Mouse (Mus musculus): Measurements from ENCODE around the gene Cryzl1. TPM values are rescaled to one million over a fixed set of nuclear protein-coding genes. Genes with fewer than 3 reads are reported as not detected.

Gene Cryzl1
- 10 to 100 TPM; 35.0 to 47.0 TPM for total RNA-seq (2021)
- long read RNA-seq, experiment 1, transcript Cryzl1-201 (13 exons, 1,965 nt): major isoform, 43 of 63 reads
- long read RNA-seq, experiment 1, partial matches to known transcripts: 7 of 63 reads
- long read RNA-seq, experiment 1, other reads (novel, unspliced or antisense): 10 of 63 reads
- long read RNA-seq, experiment 2, transcript Cryzl1-201 (13 exons, 1,965 nt): major isoform, 29 of 44 reads
- long read RNA-seq, experiment 2, partial matches to known transcripts: 3 of 44 reads
- long read RNA-seq, experiment 2, other reads (novel, unspliced or antisense): 12 of 44 reads

DNA sequence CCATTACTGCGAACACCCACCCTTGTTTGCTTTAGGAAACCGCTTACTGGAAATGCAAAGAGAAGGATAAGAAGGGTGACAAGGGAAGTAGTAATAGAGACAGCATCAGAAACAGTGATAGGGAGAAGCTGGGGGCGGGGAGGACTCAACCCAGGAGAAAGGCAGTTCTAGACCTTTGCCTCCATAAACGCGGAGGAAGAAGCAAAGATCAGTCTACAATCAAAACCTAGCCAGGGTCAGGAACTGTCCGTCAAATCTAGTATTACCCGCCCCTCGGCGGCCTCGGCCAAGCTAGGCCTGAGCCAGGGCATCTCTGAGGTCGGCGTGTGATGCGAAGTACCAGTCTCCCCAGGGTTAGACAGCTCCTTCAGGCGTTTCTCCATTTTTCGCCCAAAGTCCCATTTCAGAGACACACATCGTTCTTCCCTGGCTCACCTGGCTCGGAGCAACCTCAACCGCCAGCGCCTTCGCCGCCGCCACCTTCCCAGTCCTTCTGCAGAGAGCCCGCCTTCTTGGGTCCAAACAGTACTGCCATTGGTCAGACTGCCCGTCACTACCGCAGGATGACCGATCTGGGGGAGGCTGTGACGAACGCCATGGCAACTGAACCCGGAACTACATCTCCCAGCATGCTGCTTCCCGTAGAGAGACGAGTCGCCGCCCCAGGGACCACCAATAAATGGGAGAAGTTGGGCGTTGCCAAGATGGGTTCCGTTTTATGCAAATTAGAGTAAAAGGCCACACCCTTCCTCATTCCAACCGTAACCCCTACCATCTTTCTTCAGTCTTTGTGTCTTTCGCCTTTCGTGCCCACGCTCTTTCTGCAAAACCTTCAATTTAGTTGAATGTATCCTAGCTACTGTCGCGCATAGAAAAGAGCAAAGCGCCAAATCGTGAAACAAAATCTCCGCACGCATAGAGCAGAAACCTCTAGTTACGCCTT is at the start of gene Cryzl1:
Cryzl1 (minus strand) TSS at position 853 of the 943 bp plus-strand sequence.
- peak; percentile 98 for DNase-seq

DNA sequence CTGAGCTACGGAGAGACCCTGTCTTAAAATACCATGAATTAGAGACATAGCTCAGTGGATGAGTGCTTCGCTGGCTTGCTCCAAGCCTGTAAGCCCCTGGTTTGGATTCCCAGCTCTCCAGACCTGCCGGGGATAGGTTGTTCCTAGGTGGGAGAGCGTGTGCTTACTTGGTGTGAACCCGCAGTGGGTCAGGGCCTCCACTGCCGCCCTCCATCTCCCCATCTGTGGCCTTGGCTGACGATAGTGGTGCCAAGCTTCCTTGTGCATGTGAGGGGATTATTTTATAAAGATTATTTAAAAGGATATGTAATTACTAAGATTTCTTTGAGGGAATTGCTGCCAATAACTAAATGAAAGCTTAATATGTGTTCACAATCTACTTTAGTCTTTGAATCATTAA is 43.8 kb upstream of the Cryzl1 start:
- DNase-seq: no peak

DNA sequence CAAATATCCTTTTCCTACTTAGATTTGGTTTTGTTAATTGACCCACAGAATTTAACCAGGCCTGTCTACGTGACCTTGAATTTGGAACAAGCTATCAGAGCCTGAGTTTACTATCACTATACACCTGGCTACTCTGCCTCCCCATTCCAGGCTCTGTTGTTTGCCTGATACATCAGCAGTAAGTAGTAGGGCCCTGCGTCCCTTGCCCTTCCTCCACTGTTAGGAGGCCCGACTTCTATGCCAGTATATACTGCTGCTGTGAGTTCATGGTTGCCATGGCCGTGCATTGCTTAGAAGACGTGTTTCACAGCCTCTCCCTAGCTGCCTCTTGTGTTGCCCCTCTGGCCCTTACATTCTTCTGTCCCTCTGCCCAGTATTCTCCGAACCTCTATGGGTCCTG is 42.6 kb upstream of the Cryzl1 start:
- no peak for DNase-seq

DNA sequence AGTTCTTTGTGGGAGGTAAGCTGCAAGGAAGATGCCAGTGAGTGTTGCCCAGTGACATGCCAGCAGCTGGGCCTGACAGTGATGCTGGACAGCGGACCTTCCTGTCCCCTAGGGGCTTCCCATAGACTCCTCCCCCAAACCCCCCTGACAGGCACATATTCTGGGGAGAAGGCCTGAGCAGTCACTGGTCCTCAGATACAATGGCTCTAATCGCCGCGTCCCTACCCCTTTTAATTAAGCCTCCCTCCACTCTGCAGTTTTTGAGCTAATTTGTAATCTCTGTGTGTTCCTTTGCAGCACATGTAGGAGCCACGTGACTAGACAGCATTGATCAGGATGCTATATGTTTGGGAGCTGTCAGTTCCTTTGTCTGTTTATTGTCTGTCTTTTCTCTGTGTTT is 41.9 kb upstream of the Cryzl1 start:
- no peak for DNase-seq

DNA sequence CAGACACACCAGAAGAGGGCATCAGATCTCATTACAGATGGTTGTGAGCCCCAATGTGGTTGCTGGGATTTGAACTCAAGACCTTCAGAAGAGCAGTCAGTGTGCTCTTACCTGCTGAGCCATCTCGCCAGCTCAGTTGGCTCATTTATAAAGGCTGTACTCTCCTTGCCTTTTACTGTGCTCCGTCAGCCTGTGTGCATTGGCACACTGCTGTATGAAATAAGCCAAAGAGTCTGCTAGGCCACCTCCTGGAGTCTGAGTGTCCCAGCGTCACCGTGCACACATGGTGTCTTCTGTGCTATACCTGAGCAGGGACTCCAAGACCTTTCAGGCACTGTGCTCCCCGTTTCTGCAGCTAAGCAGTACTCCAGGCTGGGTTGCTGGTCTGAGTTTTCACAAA is 41.1 kb upstream of the Cryzl1 start:
- DNase-seq: no peak

DNA sequence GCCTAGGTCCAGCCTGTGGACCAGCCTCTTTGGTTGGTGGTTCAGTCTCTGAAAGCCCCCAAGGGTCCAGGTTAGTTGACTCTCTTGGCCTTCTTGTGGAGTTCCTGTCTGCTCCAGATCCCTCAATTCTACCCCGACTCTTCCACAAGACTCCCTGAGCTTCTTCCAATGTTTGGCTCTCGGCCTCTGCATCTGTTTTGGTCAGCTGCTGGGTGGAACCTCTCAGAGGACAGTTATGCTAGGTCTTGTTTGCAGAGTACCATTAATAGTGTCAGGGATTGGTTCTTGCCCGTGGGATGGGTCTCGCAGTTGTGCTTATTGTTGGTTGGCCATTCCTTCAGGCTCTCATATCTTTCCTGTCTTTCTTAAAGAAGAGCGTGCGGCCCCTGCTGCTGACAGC is 39.8 kb upstream of the Cryzl1 start:
- no peak for DNase-seq

DNA sequence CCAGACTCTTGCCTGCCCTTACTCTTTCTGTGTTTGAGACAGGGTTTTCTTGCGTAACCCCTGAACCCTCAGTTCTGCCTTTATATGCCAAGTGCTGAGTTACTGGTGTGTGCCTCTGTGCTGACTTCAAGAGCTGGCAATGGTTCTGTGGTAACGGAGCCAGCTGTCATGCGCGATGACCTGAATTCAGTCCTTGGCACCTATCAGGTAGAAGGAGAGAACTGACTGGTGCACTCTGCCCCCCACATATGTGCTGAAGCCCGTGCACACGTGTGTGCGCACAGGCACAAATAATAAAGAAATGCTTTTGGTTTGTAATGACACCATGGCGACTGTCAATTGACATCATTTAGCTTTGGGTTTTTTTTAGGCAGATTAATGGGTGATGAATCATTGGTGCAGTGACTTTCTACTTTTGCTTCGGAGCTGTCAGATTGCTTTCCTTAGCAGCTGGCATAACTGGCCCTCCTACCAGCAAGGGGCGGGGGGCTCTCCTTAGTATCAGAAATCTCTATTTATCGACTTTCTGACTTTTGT is 38.5 kb upstream of the Cryzl1 start:
- peak; percentile 75 for DNase-seq

DNA sequence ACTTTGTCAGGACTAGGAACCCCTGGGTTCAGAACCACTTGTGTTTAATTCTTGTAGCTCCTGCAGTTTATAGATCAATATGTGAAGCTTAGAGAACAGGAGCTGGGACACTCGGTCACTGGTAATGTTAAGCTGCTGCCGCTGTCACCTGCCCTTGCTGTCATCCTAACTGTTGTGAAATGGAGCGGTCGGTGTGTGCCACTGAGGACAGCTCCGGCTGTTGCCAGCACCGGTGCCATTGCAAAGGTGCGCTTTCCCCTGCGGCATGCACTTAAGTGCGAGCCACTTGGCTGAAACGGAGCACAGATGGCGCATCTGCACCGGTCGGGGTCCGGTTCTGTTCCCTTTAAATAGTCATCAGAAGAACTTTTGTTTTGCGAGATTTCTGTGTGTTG is 37.0 kb upstream of the Cryzl1 start:
- no peak for DNase-seq

DNA sequence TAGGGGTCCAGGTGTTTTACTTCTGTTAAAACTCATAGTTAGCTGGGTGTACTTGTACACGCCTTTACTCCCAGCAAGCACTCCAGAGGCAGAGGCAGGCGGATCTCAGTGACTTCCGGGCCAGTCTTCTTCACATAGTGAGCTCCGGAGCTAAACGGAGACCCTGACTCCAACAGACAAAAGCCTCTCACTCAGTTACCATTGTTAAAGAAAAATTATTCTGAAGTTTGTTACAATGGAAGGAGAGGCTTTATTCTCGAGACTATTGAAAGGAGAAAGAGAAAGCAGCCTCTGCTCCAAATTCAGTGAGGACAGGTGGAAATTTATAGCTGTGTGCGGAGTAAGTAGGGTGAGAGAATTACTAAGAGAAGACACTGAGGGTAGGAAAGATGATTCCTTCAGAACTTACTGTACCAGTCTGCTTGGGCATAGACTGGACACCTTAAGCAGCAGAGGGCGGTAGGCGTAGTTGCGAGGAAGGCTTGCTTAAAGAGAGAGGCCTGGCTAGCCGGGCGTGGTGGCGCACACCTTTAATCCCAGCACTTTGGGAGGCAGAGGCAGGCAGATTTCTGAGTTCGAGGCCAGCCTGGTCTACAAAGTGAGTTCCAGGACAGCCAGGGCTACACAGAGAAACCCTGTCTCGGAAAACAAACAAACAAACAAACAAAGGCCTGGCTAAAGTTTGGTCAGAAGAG is 36.5 kb upstream of the Cryzl1 start:
- no peak for DNase-seq

DNA sequence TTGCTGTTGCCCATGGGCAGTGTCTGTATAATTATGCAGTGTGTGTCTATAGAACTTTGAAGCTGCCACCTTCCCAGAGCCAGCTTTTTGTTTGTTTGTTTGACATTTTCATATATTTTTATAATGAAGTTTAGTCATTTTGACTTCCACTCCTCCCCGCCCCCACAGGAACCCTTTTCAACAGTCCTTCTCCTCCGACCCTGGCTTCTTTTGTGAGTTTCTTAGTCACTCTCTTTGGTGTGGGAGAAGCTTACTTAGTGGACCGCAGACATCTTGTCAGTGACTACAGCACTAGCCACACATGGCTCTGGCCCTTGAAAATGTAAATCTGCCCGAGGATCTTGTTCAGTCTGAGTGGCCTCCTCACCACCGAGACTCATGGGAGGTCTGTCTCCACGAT is 35.6 kb upstream of the Cryzl1 start:
- no peak for DNase-seq

DNA sequence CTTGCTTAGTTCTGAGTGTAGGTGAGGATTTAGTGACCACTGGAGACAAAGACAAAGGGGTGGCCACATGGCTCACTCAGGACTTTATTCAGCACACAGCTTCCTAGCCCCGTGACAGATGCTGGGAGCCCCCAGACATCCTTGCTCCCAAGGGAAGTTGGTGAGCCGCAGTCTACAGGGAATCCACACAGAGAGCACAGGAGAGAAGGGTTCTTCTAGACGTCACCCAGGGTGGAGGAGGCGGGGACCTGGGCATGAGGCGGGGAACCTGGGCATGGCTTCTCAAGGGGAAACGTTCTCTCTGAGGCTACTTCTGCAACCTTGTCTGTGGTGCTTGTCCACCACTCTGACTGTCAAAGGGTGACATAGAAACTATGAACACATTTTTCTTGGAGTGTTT is 35.2 kb upstream of the Cryzl1 start:
- DNase-seq: no peak

DNA sequence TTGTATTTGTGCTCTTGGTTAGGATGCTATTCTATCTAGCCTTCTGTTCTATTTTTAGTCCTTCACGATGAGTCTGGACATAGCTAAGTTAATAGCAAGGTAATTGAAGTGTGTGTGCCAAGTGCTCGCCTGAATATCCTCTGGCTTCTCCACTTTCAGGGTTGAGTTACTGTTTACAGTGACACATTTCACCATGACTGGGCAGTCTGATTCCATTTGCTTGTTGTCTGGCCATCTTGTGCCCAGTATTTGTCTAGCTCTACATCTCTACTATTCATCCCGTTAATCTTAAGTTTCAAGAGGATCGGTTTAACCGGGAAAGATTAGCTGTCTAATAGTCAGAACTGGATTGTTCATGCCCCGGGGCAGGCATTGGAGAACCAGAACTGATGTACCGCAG is 33.7 kb upstream of the Cryzl1 start:
- DNase-seq: no peak

DNA sequence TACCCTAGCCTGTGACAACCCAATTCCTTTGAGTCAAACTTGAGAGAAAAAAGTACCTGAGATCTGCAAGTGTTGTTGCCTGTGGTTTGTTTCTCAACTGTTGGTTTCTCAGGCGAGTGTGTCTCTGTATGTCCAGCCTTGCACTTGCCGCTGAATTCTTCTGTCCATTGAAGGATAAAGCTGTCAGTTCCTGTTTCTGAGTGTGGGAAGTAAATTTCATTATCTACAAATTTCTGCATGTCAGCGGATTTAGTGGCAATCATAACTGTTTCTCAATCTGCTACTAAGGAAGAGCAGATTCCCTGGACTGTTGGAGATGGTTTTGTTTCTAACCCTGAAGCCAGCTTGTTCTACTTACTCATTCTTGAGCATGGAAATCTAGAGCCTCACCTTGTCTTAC is 33.0 kb upstream of the Cryzl1 start:
- DNase-seq: no peak

DNA sequence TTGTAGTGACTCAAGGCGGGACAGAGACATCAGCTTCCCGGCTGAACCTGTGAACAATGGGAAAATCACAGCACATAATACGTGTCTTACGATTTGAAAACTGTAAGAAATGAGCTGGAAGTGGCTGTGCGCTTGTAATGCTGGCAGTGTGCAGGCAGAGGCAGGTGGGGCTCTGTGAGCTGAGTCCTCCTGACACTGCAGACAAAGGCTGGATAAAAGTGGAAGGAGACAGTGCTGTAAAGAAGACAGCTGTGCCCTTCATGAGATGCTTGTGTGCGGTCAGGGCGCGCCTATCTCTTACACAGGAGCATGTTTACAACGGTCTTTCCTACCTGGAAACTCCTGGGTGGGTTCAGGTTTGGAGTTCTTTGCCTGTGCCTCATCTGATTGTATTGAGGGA is 32.4 kb upstream of the Cryzl1 start:
- no peak for DNase-seq

DNA sequence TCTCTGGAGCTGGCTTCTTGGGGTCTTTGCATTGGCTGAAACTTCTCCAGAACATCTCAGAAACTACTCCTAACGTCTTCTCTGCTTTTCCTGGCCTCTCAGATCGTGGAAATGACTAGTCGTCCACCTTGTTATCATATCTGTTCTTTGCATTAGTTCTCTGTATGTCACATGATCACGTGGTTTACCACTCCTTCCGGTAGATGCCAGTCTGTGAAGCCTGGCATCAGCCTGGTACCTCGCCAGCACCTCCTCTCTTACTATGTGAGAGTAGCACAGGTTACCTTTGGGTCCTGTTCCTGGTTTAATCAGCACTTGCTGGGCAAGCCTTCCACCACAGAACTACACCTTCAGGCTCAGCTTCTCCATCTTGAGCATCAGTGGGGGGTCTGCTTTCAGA is 26.2 kb upstream of the Cryzl1 start:
- DNase-seq: no peak

DNA sequence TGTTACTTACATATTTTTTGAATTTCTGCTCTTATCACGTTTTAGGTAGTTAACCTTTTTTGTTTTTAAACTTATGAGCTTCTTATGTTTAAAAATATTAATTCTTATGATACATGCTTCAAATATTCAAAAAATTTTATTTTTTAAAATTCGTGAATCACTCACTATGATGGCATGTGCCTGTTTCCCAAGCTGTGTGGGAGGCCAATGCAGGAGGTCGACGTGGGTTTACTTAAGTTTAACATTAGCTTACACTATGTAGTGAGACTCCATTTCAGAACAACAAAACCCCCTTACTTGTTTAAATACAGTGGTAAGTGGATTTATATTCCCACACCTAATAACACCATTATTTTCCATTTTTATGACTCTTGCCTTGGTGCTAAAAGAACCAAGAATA is 24.8 kb upstream of the Cryzl1 start:
- no peak for DNase-seq

DNA sequence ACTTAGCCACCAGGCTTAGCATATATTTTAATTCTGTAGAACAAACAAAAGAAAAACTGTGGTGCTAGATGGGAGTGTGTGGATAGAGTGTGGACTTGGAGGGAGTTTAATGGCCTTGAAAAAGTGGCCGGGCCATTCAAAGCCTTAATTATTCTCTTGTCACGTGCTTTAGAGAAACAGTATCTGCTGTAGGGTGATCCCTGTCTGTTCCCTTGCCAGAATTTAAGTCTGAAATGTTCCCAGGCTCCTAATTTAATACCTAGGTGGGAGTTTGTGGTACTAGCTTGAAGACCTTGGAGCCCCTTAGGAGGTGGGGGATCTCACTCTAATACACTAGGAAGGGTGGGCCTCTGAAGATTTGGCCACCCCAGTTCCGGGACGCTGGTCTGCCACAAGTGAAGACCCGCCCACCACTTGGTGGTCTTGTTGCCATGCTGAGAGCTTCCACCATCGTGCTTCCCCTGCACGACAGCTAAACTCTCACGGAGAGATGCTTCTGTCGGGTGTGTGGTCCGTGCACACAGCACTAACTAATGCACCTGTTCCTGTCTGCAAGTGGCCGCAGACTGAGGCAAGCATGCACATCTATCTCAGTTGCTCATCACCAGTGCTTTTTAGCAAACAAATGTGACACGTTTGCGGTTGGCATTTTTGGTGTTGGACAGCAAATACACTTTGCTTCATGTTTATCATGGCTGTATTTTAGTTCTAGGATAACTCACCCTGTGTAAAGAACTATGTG is 23.0 kb upstream of the Cryzl1 start:
- no peak for DNase-seq

DNA sequence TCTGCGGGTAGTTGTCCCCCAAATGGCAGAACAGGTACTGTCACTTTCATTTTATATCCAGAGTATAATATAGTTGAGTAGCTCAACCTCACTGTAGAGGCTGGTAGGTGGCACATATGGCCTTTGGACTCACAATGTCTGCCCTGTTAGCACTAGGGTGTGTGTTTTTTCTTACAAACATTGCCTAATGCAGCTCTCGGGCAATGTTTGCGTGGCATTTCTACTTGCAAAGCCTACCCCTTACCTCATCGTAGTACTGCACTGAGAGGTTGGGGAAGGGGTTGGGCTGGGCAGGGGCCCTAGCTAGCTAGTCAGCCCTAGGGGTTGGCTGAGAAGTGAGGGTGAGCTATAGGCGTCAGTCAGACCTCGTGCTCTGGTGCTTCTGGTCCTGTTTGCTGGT is 18.8 kb upstream of the Cryzl1 start:
- DNase-seq: no peak

DNA sequence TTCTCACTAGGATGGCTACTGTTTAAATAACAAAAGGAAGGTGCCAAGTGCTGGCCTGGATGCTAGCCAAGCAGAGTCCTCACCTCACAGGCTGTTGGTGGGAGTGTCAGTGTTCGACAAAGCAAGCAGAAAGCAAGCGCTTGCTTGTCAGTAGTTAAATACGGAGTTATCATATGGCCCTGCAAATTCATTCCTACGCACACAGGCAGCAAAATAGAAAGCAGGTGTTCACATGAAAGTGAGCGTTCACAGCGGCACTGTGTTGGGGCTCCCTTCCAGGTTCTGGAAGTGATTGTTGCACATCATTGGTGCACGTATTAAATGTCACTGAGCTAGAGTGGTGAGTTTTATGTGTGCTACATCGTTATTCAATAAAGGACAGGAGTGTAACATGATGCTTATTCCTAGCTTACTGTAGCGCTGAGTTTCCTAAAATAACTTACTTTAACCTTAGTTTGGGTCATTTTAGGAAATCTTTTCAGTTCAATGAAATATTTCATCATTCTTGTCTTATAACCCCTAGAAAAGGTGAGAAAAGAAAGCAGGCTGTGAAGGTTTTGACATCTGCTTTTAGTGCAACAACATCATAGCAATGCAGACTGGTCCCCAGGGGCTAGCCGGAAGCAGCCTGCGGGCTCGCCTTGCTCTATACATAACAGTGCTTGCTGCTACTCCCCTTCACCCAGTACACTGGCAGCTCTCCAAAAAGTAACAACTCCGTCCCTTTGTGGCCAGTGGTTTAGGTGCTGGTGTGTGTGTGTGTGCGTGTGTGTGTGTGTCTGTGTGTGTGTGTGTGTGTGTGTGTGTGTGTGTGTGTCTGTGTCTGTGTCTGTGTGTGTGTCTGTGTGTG is 17.6 kb upstream of the Cryzl1 start:
- peak; percentile 51 for DNase-seq

DNA sequence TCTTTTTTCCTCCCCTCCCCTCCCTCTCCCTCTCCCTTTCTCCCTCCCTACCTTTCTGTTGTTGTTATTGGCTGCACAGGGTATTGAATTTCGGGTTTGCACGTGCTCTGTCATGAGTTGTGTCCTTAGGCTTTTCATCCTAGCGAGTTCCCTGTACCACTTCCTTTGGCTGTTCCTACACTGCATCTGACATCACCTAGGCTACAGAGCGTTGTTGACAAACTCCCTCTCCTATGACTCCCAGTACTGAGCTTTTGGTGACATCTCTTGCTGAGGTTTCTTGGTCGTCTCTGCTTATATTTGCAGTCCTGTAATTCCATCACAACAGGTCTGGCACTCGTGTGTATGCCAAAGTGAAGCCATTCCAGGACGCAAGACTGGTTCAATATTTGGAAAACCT is 14.3 kb upstream of the Cryzl1 start:
- no peak for DNase-seq

DNA sequence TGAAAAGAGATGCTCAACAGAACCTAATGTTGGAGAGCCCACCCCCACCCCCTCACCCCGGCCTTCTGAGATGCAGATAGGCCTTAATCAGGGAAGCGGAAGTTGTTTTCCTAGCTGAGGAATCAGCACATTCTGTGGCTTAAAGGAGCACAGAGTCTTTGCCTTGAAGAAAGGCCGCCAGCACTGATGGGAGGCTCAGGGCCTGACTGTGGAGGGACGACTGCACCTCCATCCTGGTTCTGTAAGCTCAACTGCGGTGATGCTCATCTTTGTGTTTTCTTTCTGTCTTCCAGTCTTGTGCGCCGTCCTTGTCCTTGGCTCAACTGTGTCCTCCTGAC is 12.1 kb upstream of the Cryzl1 start:
- DNase-seq: no peak
